Mouse (Mus musculus) CH12.LX (cell line): Measurements from ENCODE around the gene Tbc1d19. TPM values are rescaled to one million over a fixed set of nuclear protein-coding genes. Genes with fewer than 3 reads are reported as not detected.

ENCODE experiments used
- DNase-seq: peaks from one replicate; pipeline ENCODE4 v3.0.0-alpha.2; 2013; ENCODE audit errors: extremely low read depth
- H3K27ac ChIP-seq: 2 replicates; pipeline ENCODE4 v1.5.1; 2012; ENCODE audit warnings: low read depth, mild to moderate bottlenecking, control low read depth, moderate library complexity; ENCODE audit not compliant: insufficient read depth
- H3K27me3 ChIP-seq: replicated peaks from 2 replicates; pipeline ENCODE3; 2012; ENCODE audit warnings: inconsistent platforms
- H3K36me3 ChIP-seq, 2 experiments: replicated peaks in 1 of 2; 2 replicates each; pipeline versions ENCODE3 to v1.6.1; 2012; ENCODE audit warnings: inconsistent platforms in 1 of 2, low read length in 1 of 2, mild to moderate bottlenecking in 1 of 2, mixed read lengths in 1 of 2, moderate library complexity in 1 of 2; ENCODE audit not compliant: control insufficient read depth in 1 of 2, insufficient read depth in 1 of 2
- H3K4me1 ChIP-seq, 2 experiments: 2 replicates each; pipeline ENCODE4 v1.6.1; 2012; ENCODE audit warnings: inconsistent platforms in 1 of 2, moderate library complexity in 1 of 2; ENCODE audit not compliant: insufficient read depth in 2 of 2, control insufficient read depth in 1 of 2
- H3K4me2 ChIP-seq: 2 replicates; pipeline ENCODE4 v1.6.1; 2012; ENCODE audit warnings: low read depth, mild to moderate bottlenecking, control low read depth; ENCODE audit not compliant: poor library complexity, insufficient read depth, severe bottlenecking
- H3K4me3 ChIP-seq, 3 experiments: fragments of 150-350 bp in 1 of 3; sonication (generic) in 1 of 3; replicated peaks in 1 of 3; 2 replicates each; pipeline versions ENCODE3 to v1.5.1; 2011 to 2012; ENCODE audit warnings: low read depth in 2 of 3, low read length in 2 of 3, mild to moderate bottlenecking in 2 of 3, moderate library complexity in 2 of 3, control low read depth in 1 of 3, improper control_type of control experiment in 1 of 3, inconsistent platforms in 1 of 3, mixed read lengths in 1 of 3; ENCODE audit not compliant: poor library complexity in 1 of 3
- H3K79me2 ChIP-seq: replicated peaks from 2 replicates; pipeline ENCODE4 v1.6.1; 2012; ENCODE audit warnings: mild to moderate bottlenecking, moderate library complexity; ENCODE audit not compliant: control insufficient read depth, poor library complexity, insufficient read depth, severe bottlenecking; ENCODE audit errors: extremely low read depth
- H3K9ac ChIP-seq: 2 replicates; pipeline ENCODE4 v1.6.1; 2012; ENCODE audit warnings: low read depth, mild to moderate bottlenecking, control low read depth, moderate library complexity; ENCODE audit not compliant: insufficient read depth
- H3K9me3 ChIP-seq: replicated peaks from 2 replicates; pipeline ENCODE3; 2012; ENCODE audit warnings: low read length, inconsistent platforms, mixed read lengths
- CHD1 ChIP-seq: IDR thresholded peaks from 2 replicates; pipeline ENCODE4 v1.6.1; 2012; ENCODE audit warnings: low read depth, low read length, improper control_type of control experiment, inconsistent platforms
- CHD2 ChIP-seq: IDR thresholded peaks from 2 replicates; pipeline ENCODE4 v1.6.1; 2011; ENCODE audit warnings: low read length, improper control_type of control experiment
- CTCF ChIP-seq, 2 experiments: IDR thresholded peaks in 1 of 2; conservative IDR thresholded peaks in 1 of 2; 2 replicates each; pipeline ENCODE4 v1.5.1; 2011 to 2012; ENCODE audit warnings: low read depth in 2 of 2, low read length in 2 of 2, improper control_type of control experiment in 1 of 2, inconsistent platforms in 1 of 2, mild to moderate bottlenecking in 1 of 2, moderate library complexity in 1 of 2
- EP300 ChIP-seq: IDR thresholded peaks from 2 replicates; pipeline ENCODE4 v1.6.1; 2011; ENCODE audit warnings: low read length, improper control_type of control experiment
- GABPA ChIP-seq: IDR thresholded peaks from 2 replicates; pipeline ENCODE4 v1.6.1; 2012; ENCODE audit warnings: low read depth, low read length, improper control_type of control experiment, inconsistent platforms; ENCODE audit not compliant: insufficient replicate concordance
- HCFC1 ChIP-seq: IDR thresholded peaks from 2 replicates; pipeline ENCODE4 v1.6.1; 2012; ENCODE audit warnings: low read depth, mild to moderate bottlenecking, inconsistent platforms, low read length, improper control_type of control experiment
- IRF4 ChIP-seq: IDR thresholded peaks from 2 replicates; pipeline ENCODE4 v1.6.1; 2014; ENCODE audit warnings: low read depth, mild to moderate bottlenecking, inconsistent platforms, low read length, improper control_type of control experiment
- KAT2A ChIP-seq: IDR thresholded peaks from 2 replicates; pipeline ENCODE4 v1.6.1; 2012; ENCODE audit warnings: low read length, improper control_type of control experiment, inconsistent platforms; ENCODE audit not compliant: insufficient replicate concordance
- MAZ ChIP-seq: IDR thresholded peaks from 2 replicates; pipeline ENCODE4 v1.6.1; 2012; ENCODE audit warnings: low read depth, mild to moderate bottlenecking, inconsistent platforms, low read length, improper control_type of control experiment, moderate library complexity
- MXI1 ChIP-seq: IDR thresholded peaks from 2 replicates; pipeline ENCODE4 v1.6.1; 2011; ENCODE audit warnings: mild to moderate bottlenecking, low read depth, low read length, improper control_type of control experiment
- NRF1 ChIP-seq: IDR thresholded peaks from 2 replicates; pipeline ENCODE4 v1.6.1; 2014; ENCODE audit warnings: low read depth, mild to moderate bottlenecking, inconsistent platforms, low read length, improper control_type of control experiment, moderate library complexity
- PAX5 ChIP-seq: IDR thresholded peaks from 2 replicates; pipeline ENCODE4 v1.6.1; 2012; ENCODE audit warnings: low read length, inconsistent platforms, mixed read lengths
- POLR2A ChIP-seq: IDR thresholded peaks from 2 replicates; pipeline ENCODE4 v1.6.1; 2011; ENCODE audit warnings: low read depth, mild to moderate bottlenecking, improper control_type of control experiment, low read length
- RAD21 ChIP-seq: IDR thresholded peaks from 2 replicates; pipeline ENCODE4 v1.6.1; 2011; ENCODE audit warnings: low read depth, mild to moderate bottlenecking, low read length, improper control_type of control experiment, moderate library complexity
- RCOR1 ChIP-seq: conservative IDR thresholded peaks from 2 replicates; pipeline ENCODE4 v1.6.1; 2012; ENCODE audit warnings: low read depth, mild to moderate bottlenecking, inconsistent platforms, low read length, improper control_type of control experiment
- SMC3 ChIP-seq: IDR thresholded peaks from 2 replicates; pipeline ENCODE4 v1.6.1; 2011; ENCODE audit warnings: low read depth, low read length, improper control_type of control experiment
- TBP ChIP-seq: conservative IDR thresholded peaks from 2 replicates; pipeline ENCODE4 v1.6.1; 2011; ENCODE audit warnings: low read depth, low read length, improper control_type of control experiment
- UBTF ChIP-seq: IDR thresholded peaks from 2 replicates; pipeline ENCODE4 v1.6.1; 2012; ENCODE audit warnings: low read depth, mild to moderate bottlenecking, inconsistent platforms, low read length, improper control_type of control experiment, moderate library complexity
- ZC3H11A ChIP-seq: IDR thresholded peaks from 2 replicates; pipeline ENCODE4 v1.6.1; 2012; ENCODE audit warnings: low read depth, mild to moderate bottlenecking, inconsistent platforms, low read length, improper control_type of control experiment
- ZKSCAN1 ChIP-seq: IDR thresholded peaks from 2 replicates; pipeline ENCODE4 v1.6.1; 2012; ENCODE audit warnings: low read depth, inconsistent platforms, low read length, improper control_type of control experiment, borderline replicate concordance
- ZMIZ1 ChIP-seq: IDR thresholded peaks from 2 replicates; pipeline ENCODE4 v1.6.1; 2012; ENCODE audit warnings: low read depth, mild to moderate bottlenecking, inconsistent platforms, low read length, improper control_type of control experiment
- dilution Hi-C: fragments of 300-500 bp; cut with MboI; formaldehyde crosslinking; loops from 2 replicates; pipeline ENCODE4 v1.14.3; 2020; ENCODE audit warnings: low sequenced_read_pairs; ENCODE audit not compliant: extremely low pct_unique_long_range_greater_than_20kb, extremely low pct_ligation_motif_present
- in situ Hi-C: fragments of 300-500 bp; cut with MboI; formaldehyde crosslinking; loops from 3 replicates; pipeline ENCODE4 v1.14.3; 2019; ENCODE audit warnings: low sequenced_read_pairs, low pct_ligation_motif_present, low pct_unique_long_range_greater_than_20kb, mixed read lengths
- polyA plus RNA-seq: library from polyadenylated mRNA; unstranded; fragments of >175 nt; gene quantifications from 2 replicates; pipeline ENCODE4 v1.2.1, GENCODE M21; 2012; ENCODE audit warnings: low read depth; ENCODE audit not compliant: insufficient read length
- total RNA-seq, 2 experiments: library from RNA; depleted of rRNA; stranded (reverse); fragments of 300-350 nt in 1 of 2; fragments of >200 nt in 1 of 2; gene quantifications; 2 replicates each; pipeline ENCODE4 v1.2.3; 2012 to 2014

Tbc1d19 gene
- total and polyA plus RNA-seq, 3 experiments, result 7.6 to 15.2 (median 14.8) TPM

- in situ Hi-C loops (no loop called here), dilution Hi-C loops (no loop called here)
- no peaks in the 10 kb centered on the region for H3K79me2 ChIP-seq
- H3K4me3 ChIP-seq, result no peak overlapping the region
- TF ChIP-seq CTCF (conservative IDR thresholded peaks at IDR 0.05 in 1 of 2, IDR thresholded peaks at IDR 0.05 in 1 of 2; ENCODE audit: low read depth in 2 of 2, low read length in 2 of 2) (no peak), MAZ (no peak), ZC3H11A (no peak), PAX5 (no peak), IRF4 (no peak), HCFC1 (no peak), RCOR1 (no peak), CHD2 (no peak), EP300 (no peak), MXI1 (no peak), NRF1 (no peak), RAD21 (no peak), CHD1 (no peak), TBP (no peak), ZKSCAN1 (no peak), UBTF (no peak), SMC3 (no peak)
- H3K9ac ChIP-seq, result no peak overlapping the region
- H3K36me3 ChIP-seq, result peaks cover 0 to 17% of the 10 kb centered on the region in 2 experiments
- no peak overlapping the region for H3K27ac ChIP-seq
- no peaks in the 10 kb centered on the region for H3K27me3 ChIP-seq
- H3K9me3 ChIP-seq, result no peaks in the 10 kb centered on the region
- no peaks in the 10 kb centered on the region for H3K4me1 ChIP-seq
- no peak for DNase-seq
- no peak overlapping the region for H3K4me2 ChIP-seq
Measured at GRCm38 (mm10) chr5:53881381-53881990, 72.1 kb downstream of the Tbc1d19 start.

GRCm38 (mm10) chr5:53901406-53901805, 92.0 kb downstream of the Tbc1d19 start:
- H3K4me2 ChIP-seq, result no peak overlapping the region
- no peak overlapping the region for H3K9ac ChIP-seq
- H3K36me3 ChIP-seq, result peaks cover 0 to 11% of the 10 kb centered on the region in 2 experiments
- no peak for TF ChIP-seq KAT2A
- TF ChIP-seq GABPA, result no peak
- no peak for TF ChIP-seq ZKSCAN1
- no peak for TF ChIP-seq POLR2A
- TF ChIP-seq ZMIZ1, result no peak
- no peaks in the 10 kb centered on the region for H3K9me3 ChIP-seq
- in situ Hi-C loops, result no loop called here
- H3K27me3 ChIP-seq, result no peaks in the 10 kb centered on the region
- H3K79me2 ChIP-seq, result no peaks in the 10 kb centered on the region
- no peak overlapping the region for H3K27ac ChIP-seq
- DNase-seq, result no peak
- no peaks in the 10 kb centered on the region for H3K4me1 ChIP-seq
- H3K4me3 ChIP-seq, result no peak overlapping the region
- dilution Hi-C loops, result no loop called here
